Mouse (Mus musculus): ENCODE measurements around the gene Lypd6b. TPM values are rescaled to one million over a fixed set of nuclear protein-coding genes. Genes with fewer than 3 reads are reported as not detected.

The Lypd6b gene
- total RNA-seq (2015; ENCODE audit: low replicate concordance) (0.42 and 0.72 TPM in 2 replicates), total RNA-seq (2017; ENCODE audit: low replicate concordance) (0.51 TPM in 1 of 2 replicates, not detected in the other)

DNA sequence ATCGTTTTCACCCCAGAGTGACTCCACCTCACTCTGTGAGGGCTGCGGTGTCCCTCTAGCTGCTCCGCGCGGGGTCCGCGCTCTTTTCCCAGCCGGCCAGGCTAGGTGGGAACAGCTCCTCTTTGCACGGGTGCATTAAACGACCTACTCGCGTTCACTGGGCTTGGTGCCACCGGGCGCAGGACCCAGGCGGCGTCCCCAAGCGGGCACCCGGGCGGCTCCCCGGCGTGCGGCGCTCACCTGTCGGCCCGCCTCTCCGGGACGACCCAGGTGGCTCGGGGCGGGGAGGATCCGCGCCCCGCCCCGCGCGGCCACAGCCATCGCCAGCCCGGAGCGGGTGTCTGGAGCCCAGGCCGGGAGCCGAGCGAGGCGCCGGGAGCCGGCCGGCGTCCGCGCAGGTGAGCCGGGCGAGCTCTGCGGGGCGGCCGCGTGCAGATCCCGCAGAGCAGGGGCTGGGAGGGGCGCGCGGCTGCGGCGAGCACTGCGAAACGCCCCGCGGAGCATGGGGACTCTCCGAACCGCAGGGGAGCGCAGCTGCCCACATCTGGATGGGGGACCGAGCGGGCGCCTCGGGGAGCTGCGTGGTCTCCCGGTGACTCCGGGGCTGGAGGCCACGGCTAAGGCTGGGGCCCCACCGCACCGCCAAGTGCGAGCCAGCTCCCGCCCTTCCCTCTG is at the start of gene Lypd6b:
Gene Lypd6b (plus strand): TSS at position 313 of the 675 bp plus-strand sequence.
- no peak for ATAC-seq (replicated peaks; ENCODE audit: low FRiP score, poor library complexity, severe bottlenecking)

DNA sequence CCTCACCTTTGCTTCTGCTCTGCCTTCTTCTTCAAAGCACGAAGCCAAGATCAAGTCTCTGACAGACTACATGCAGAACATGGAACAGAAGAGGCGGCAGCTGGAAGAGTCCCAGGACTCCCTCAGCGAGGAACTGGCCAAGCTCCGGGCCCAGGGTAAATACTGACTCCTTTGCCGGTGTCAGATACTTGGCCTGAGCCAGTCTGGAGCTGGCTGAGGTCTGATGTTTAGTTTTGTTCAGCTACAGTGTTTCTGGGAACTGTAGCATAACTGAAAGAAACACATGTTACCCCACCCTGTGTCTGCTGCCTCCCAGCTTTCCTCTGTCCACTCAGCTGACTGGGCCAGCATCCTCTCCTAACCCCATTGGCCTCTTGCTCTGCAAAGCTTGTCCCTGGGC is 48.4 kb upstream of the Lypd6b start:
- no peak for ATAC-seq (replicated peaks; ENCODE audit: low FRiP score, poor library complexity, severe bottlenecking)

- no peak for ATAC-seq (replicated peaks; ENCODE audit: low FRiP score, poor library complexity, severe bottlenecking)
Observed at GRCm38 (mm10) chr2:49741026-49741425, 46.5 kb upstream of the Lypd6b start.

DNA sequence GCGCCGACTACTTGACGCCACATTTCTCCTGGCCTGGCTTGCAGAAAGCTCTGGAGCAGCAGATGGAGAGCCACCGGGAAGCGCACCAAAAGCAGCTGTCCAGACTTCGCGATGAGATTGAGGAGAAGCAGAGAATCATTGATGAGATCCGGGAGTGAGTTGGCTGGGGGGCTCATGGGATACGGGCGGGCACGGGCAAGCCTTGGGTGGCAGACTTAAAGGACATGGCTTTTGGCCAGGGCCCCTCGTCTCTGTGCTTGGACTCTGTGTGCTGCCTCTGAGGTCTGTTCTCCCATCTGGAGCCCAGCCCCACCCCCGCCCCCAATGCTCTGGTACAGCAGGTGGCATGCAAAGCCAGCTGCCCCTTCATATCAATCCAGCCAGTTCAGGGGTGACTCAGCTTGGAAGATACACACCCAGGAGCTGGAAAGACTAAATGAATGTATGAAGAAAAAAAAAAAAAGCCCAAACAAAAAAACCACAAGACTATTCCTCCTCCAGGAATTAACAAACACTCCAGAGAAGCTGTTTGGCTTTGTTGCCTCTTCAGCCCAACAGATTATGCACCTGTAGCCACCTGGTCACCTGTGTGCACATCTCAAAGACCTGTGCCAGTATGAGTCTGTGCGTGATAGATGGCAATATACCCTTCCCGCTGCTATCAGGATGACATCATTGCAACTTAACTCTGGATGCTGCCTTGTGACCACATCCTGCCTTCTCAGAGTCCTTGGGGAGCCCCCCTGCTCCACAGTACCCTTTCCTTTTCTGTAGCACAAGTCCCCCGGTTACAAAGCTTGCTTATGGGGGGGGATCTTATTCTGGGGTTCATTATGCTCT is 45.4 kb upstream of the Lypd6b start:
- no peak for ATAC-seq (replicated peaks; ENCODE audit: low FRiP score, poor library complexity, severe bottlenecking)

GRCm38 (mm10) chr2:49742919-49743318 is 44.6 kb upstream of the Lypd6b start:
- ATAC-seq (replicated peaks; ENCODE audit: low FRiP score, poor library complexity, severe bottlenecking) = no peak

DNA sequence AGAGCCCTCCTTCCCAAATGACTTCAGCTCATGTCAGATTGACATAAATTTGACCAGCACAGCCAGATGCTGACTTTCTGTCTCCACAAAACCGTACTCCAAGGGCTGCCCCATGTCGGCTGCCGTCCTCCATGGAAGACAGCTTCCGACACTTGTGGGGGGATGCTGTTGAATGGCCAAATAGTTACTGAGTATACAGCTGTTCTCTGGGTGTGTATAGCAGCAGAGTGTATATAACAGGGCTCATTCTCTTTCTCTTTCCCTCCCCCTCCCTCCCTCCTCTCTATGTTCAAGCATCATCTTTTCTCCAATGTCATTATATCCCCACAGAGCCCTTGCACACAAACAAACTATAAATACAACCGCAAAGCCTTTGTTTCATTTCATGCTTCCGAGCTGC is 43.7 kb upstream of the Lypd6b start:
- ATAC-seq (replicated peaks; ENCODE audit: low FRiP score, poor library complexity, severe bottlenecking) = no peak

- no peak for ATAC-seq (replicated peaks; ENCODE audit: low FRiP score, poor library complexity, severe bottlenecking)
Observed at GRCm38 (mm10) chr2:49744251-49745093, 43.0 kb upstream of the Lypd6b start.

- no peak for ATAC-seq (replicated peaks; ENCODE audit: low FRiP score, poor library complexity, severe bottlenecking)
Observed at GRCm38 (mm10) chr2:49745094-49745781, 42.2 kb upstream of the Lypd6b start.

DNA sequence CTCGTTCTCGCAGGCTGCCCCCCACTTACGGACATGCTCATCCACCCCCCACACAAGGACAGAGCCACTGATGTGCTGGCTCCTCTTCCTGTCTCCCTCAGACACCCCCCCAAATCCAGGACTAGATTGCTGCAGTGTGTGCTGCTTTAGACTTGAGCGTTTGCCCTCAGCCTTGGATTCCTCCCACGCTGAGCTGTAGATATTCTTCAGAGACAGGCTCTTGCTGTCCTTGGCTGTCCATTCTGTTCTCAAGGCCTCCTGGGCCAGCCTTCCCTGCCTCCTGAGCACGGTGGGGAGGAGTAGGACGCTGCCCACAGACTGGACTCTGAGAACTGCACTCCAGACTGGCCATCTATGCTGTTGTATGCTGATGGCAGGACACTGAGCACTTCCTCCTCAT is 40.5 kb upstream of the Lypd6b start:
- ATAC-seq (replicated peaks; ENCODE audit: low FRiP score, poor library complexity, severe bottlenecking) = no peak

GRCm38 (mm10) chr2:49747670-49748069 is 39.8 kb upstream of the Lypd6b start:
- ATAC-seq (replicated peaks; ENCODE audit: low FRiP score, poor library complexity, severe bottlenecking) = no peak

- ATAC-seq (replicated peaks; ENCODE audit: low FRiP score, poor library complexity, severe bottlenecking) = no peak
Observed at GRCm38 (mm10) chr2:49748628-49749342, 38.7 kb upstream of the Lypd6b start.

DNA sequence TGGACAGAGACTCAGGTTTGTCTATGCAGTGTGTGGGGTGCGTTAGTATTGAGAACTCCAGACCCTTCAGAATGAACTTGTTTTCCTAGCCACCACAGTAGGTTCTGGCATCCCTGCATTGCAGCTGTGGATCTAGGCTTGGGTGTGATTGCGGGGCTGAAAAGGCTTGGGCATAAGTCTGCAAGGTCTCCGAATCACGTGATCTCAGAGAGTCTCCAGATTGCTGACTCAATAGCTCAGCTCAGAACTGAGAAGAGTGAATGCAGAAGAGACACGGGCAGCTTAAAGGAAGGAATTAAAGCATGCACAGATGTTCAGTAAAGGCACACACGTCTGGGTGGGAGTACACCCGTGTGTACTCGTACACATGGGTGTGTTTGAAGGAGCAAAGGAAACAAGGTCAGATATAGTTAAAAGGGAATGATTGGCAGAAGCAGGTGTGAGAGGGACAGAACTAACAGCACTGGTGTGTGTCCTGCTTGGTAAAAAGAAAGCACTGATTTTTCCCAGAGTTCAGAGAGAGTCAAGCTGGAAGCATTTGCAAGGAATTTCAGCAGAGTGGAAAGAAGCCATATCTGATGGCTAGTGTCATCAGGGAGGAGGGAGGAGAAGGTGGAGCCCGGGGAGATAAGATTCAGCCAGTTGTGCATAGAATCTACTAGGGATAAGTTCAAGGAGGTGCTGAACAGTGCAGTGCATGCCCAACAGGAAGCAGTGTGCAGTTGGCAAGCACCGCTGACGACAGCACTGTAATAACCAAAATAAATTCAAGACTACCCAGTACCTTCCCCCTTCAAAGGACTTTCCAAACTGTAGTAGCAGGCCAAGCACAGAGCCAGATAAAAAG is 37.5 kb upstream of the Lypd6b start:
- no peak for ATAC-seq (replicated peaks; ENCODE audit: low FRiP score, poor library complexity, severe bottlenecking)

DNA sequence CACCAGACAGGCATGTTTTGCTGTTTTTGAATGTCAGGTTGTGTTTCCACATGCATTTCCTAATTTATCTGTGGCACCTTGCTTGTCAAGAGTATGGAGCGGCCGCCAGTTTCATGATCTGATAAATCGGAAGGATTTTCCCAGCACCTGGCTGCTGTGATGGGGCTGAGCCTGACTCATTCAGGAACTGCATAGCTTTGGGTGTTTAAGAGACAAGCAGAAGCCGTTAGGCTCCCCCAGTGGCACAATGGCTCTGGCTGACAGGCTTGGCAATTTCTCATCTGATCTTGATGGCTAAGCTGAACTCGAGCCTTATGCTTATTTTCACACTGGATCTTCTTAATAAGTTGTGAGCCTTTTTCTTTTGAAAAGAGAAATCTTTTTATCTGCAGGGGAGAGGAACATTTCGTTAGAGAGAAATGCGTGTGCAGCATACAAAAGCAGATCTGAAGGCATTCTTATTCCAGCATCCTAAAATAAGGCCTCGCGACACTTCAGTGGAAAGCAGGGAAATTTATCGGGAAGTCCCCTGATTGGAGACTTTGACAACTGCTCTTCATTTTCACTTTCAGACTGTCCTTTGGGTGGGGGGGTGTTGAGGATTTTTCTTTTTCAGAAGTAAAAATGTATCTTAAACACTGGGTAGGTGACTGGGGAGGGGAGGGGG is 35.8 kb upstream of the Lypd6b start:
- ATAC-seq (replicated peaks; ENCODE audit: low FRiP score, poor library complexity, severe bottlenecking) = no peak

- ATAC-seq (replicated peaks; ENCODE audit: low FRiP score, poor library complexity, severe bottlenecking) = no peak
Observed at GRCm38 (mm10) chr2:49752211-49752607, 35.3 kb upstream of the Lypd6b start.

- no peak for ATAC-seq (replicated peaks; ENCODE audit: low FRiP score, poor library complexity, severe bottlenecking)
Observed at GRCm38 (mm10) chr2:49753062-49753461, 34.4 kb upstream of the Lypd6b start.

GRCm38 (mm10) chr2:49755054-49755453 is 32.4 kb upstream of the Lypd6b start:
- ATAC-seq (replicated peaks; ENCODE audit: low FRiP score, poor library complexity, severe bottlenecking) = no peak

DNA sequence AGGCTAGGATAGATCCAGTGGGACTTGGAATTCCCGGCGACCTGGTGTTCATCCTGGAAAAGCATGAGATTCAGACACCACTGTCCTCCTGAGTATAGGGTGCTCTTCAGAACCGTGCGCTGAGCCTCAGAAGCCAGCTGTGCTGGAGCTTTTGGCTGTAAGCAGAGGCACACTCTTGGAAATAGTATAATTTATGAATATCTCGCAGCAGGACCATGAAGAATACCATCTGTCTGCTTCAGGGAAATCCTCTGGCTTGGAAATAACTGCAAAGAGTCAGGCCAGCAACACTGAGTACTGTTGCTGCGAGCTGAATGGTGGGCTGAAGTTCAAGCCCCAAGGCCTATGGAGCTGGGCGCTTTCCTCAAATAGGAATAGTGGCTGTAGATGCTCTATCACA is 29.9 kb upstream of the Lypd6b start:
- ATAC-seq (replicated peaks; ENCODE audit: low FRiP score, poor library complexity, severe bottlenecking) = no peak

All from erythroid progenitor cell, adult 5-6 weeks (primary cell).